Mouse (Mus musculus) left cerebral cortex, postnatal 4 days (tissue): ENCODE results near the gene Rhbdd3. TPM values are rescaled to one million over a fixed set of nuclear protein-coding genes. Genes with fewer than 3 reads are reported as not detected.

Experiments used
- total RNA-seq, 2 experiments: library from RNA; stranded (reverse); gene quantifications; 2 replicates each; pipeline ENCODE4 v1.2.3; 2021

Gene Rhbdd3
- total RNA-seq, 2 experiments from 2014 or later, result 26.1 to 28.1 TPM

Other genes starting within 250 kb of the Rhbdd3 start
- 100 to 1,000 TPM; 155 to 162 TPM for gene Nf2, start 249.4 kb upstream of the Rhbdd3 start, total RNA-seq
- 100 to 1,000 TPM; 102 TPM for gene Nipsnap1, start 225.0 kb upstream of the Rhbdd3 start, total RNA-seq
- gene Thoc5, start 203.6 kb upstream of the Rhbdd3 start, total RNA-seq, result 10 to 100 TPM; 58.1 to 61.4 TPM
- gene Nefh, start 150.9 kb upstream of the Rhbdd3 start, total RNA-seq, result 1 to 10 TPM; 3.2 to 4.8 TPM
- 100 to 1,000 TPM; 110 to 115 TPM for gene Ap1b1, start 112.1 kb upstream of the Rhbdd3 start, total RNA-seq
- gene Rasl10a, start 40.8 kb upstream of the Rhbdd3 start, total RNA-seq, result 10 to 100 TPM; 20.0 to 20.1 TPM
- gene Gas2l1, start 33.6 kb upstream of the Rhbdd3 start, total RNA-seq, result 10 to 100 TPM; 37.8 to 42.0 TPM
- gene Ewsr1, start 340 bp downstream of the Rhbdd3 start, total RNA-seq, result 100 to 1,000 TPM; 380 to 389 TPM
- gene Emid1, start 53.3 kb downstream of the Rhbdd3 start, total RNA-seq, result 10 to 100 TPM; 38.7 to 43.8 TPM
- gene Kremen1, start 162.6 kb downstream of the Rhbdd3 start, total RNA-seq, result 1 to 10 TPM; 9.0 to 9.8 TPM